Mouse (Mus musculus): ENCODE results near the gene Calu.
"Not testable (repeated sequence)": the region's sequence is repeated elsewhere in the genome, so short reads cannot be mapped to it uniquely, and the experiment has no call there.

Calu gene

GRCm38 (mm10) chr6:29347665-29348370 lies at the start of gene Calu:
Calu (plus strand) TSS chr6:29348069.
- peak; percentile 100 for DNase-seq (ENCODE audit: extremely low read depth, insufficient read length, low spot score)

GRCm38 (mm10) chr6:29299112-29299511 lies 48.8 kb upstream of the Calu start:
- DNase-seq (ENCODE audit: extremely low read depth, insufficient read length, low spot score): peak; percentile 51

- DNase-seq (ENCODE audit: extremely low read depth, insufficient read length, low spot score): no peak
Measured at GRCm38 (mm10) chr6:29303251-29303650, 44.6 kb upstream of the Calu start.

- DNase-seq (ENCODE audit: extremely low read depth, insufficient read length, low spot score): no peak
Measured at GRCm38 (mm10) chr6:29303726-29304125, 44.1 kb upstream of the Calu start.

GRCm38 (mm10) chr6:29305462-29305861 lies 42.4 kb upstream of the Calu start:
- no peak for DNase-seq (ENCODE audit: extremely low read depth, insufficient read length, low spot score)

- DNase-seq (ENCODE audit: extremely low read depth, insufficient read length, low spot score): no peak
Measured at GRCm38 (mm10) chr6:29308846-29309605, 38.8 kb upstream of the Calu start.

- no peak for DNase-seq (ENCODE audit: extremely low read depth, insufficient read length, low spot score)
Measured at GRCm38 (mm10) chr6:29313690-29314202, 34.1 kb upstream of the Calu start.

GRCm38 (mm10) chr6:29317286-29317685 lies 30.6 kb upstream of the Calu start:
- DNase-seq (ENCODE audit: extremely low read depth, insufficient read length, low spot score): peak; percentile 67

GRCm38 (mm10) chr6:29317941-29318340 lies 29.9 kb upstream of the Calu start:
- DNase-seq (ENCODE audit: extremely low read depth, insufficient read length, low spot score): peak; percentile 35

- peak; percentile 73 for DNase-seq (ENCODE audit: extremely low read depth, insufficient read length, low spot score)
Measured at GRCm38 (mm10) chr6:29318879-29319278, 29.0 kb upstream of the Calu start, which contains the start of gene Fam71f1. Fam71f1 (plus strand) TSS chr6:29319140.

GRCm38 (mm10) chr6:29321586-29321985 lies 26.3 kb upstream of the Calu start:
- no peak for DNase-seq (ENCODE audit: extremely low read depth, insufficient read length, low spot score)

- DNase-seq (ENCODE audit: extremely low read depth, insufficient read length, low spot score): no peak
Measured at GRCm38 (mm10) chr6:29322147-29322546, 25.7 kb upstream of the Calu start.

GRCm38 (mm10) chr6:29322735-29323134 lies 25.1 kb upstream of the Calu start:
- DNase-seq (ENCODE audit: extremely low read depth, insufficient read length, low spot score): no peak

GRCm38 (mm10) chr6:29326961-29327360 lies 20.9 kb upstream of the Calu start:
- peak; percentile 60 for DNase-seq (ENCODE audit: extremely low read depth, insufficient read length, low spot score)

- no peak for DNase-seq (ENCODE audit: extremely low read depth, insufficient read length, low spot score)
Measured at GRCm38 (mm10) chr6:29329514-29329913, 18.4 kb upstream of the Calu start.

- DNase-seq (ENCODE audit: extremely low read depth, insufficient read length, low spot score): not testable (repeated sequence)
Measured at GRCm38 (mm10) chr6:29346512-29346911, 1.4 kb upstream of the Calu start.

GRCm38 (mm10) chr6:29347189-29347588 lies 680 bp upstream of the Calu start:
- no peak for DNase-seq (ENCODE audit: extremely low read depth, insufficient read length, low spot score)

- DNase-seq (ENCODE audit: extremely low read depth, insufficient read length, low spot score): no peak
Measured at GRCm38 (mm10) chr6:29348371-29348724, 479 bp downstream of the Calu start.

- DNase-seq (ENCODE audit: extremely low read depth, insufficient read length, low spot score): no peak
Measured at GRCm38 (mm10) chr6:29351613-29352012, 3.7 kb downstream of the Calu start.

- no peak for DNase-seq (ENCODE audit: extremely low read depth, insufficient read length, low spot score)
Measured at GRCm38 (mm10) chr6:29352816-29353215, 4.9 kb downstream of the Calu start.

GRCm38 (mm10) chr6:29359386-29359785 lies 11.5 kb downstream of the Calu start:
- DNase-seq (ENCODE audit: extremely low read depth, insufficient read length, low spot score): no peak

- no peak for DNase-seq (ENCODE audit: extremely low read depth, insufficient read length, low spot score)
Measured at GRCm38 (mm10) chr6:29360211-29360610, 12.3 kb downstream of the Calu start.
